Mouse (Mus musculus): ENCODE results near the gene AL607142.1.

DNA sequence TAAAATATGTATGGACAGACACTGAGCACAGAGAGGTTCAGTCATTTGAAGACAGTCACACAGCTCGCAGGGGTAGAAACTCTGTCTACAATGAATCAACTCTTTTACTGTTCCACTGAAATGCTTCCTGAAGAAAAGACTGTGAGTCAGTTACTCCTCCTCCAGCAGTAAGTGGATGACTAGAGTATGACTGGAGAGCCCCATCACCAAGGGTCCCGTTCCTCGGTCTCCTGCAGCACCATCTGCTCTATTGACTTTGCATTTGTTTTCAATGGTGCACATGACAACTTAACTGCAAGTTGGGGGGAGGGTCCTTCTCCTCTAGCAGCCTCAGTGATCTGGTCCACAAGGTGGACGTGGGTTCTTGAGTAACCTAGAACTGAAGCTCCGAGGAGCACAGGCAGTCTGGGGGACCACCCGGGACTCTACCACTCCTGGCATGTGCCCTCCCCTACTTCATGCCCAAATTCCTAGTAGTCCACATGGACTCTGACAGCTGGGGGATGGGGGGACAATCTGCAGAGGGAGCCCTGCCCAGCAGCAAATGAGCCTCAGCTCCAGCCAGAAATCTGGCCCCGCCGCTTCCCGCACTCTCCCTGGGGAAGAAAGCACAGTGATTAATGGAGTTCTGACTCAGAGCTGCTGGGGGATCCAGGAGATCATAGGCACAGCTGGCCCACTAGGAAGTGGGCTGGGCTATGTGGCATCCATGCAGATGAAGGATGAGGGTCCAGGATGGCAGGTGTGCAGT lies 2.2 kb downstream of the AL607142.1 start:
- TF ChIP-seq CTCF (conservative IDR thresholded peaks at IDR 0.05; ENCODE audit: low read length) (no peak), NANOG (IDR thresholded peaks at IDR 0.05; ENCODE audit: borderline replicate concordance, low read length) (no peak)
